Mouse (Mus musculus) myocyte (in vitro differentiated cells): ENCODE data around the gene Mon2.

ENCODE experiments used
- MYOG ChIP-seq, 3 experiments: IDR thresholded peaks; one replicate each; pipeline ENCODE4 v1.6.1; 2011; ENCODE audit warnings: control low read depth in 2 of 3, low read depth in 2 of 3, mild to moderate bottlenecking in 2 of 3; ENCODE audit not compliant: insufficient read length in 2 of 3, control insufficient read depth in 1 of 3, insufficient read depth in 1 of 3
- POLR2A ChIP-seq: IDR thresholded peaks from one replicate; pipeline ENCODE4 v1.6.1; 2011; ENCODE audit warnings: low read depth, mild to moderate bottlenecking, control low read depth, moderate library complexity; ENCODE audit not compliant: insufficient read length
- POLR2AphosphoS2 ChIP-seq: IDR thresholded peaks from one replicate; pipeline ENCODE4 v1.6.1; 2011; ENCODE audit warnings: low read depth, control low read depth; ENCODE audit not compliant: insufficient read length
- USF1 ChIP-seq: IDR thresholded peaks from one replicate; pipeline ENCODE4 v1.6.1; 2011; ENCODE audit warnings: low read depth, mild to moderate bottlenecking, control low read depth, moderate library complexity

GRCm38 (mm10) chr10:122966421-122966820 lies 109.9 kb downstream of the Mon2 start:
- no peak for TF ChIP-seq USF1
- no peak for TF ChIP-seq POLR2A
- no peak for TF ChIP-seq POLR2AphosphoS2
- no peak for TF ChIP-seq MYOG (IDR thresholded peaks at IDR 0.05; ENCODE audit: control insufficient read depth in 1 of 3, insufficient read depth in 1 of 3, insufficient read length in 2 of 3, low read depth in 2 of 3)
